Mouse (Mus musculus): ENCODE measurements at regions not wholly inside any gene's neighbourhood (a gene's known extent, or its start where the extent isn't known, plus 50 kb on each side); places are given as distances from the start of the nearest gene placed in this dataset.

DNA sequence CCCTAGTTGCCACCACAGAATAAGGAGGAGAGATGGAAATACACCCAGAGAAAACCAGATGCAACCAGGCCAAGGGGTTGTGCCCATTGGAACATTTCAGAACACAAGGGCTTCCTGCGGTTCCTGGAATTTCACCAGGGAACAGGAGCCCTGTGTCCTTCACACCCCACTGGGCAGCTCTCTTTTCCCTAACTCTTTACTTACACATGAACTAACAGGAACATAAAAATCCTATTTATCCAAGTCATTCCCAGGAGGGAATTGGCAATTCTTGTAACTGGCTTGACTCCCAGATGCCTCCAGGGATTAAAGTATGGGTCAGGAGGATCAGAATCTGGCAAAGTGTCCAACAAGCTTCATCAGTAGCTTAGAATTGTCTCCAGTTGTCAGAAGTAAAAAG, 62.2 kb upstream of the Glycam1 start:
- DNase-seq (ENCODE audit: low spot score): peak; percentile 11

Data from testis, postnatal 14 days (tissue).